Mouse (Mus musculus) ES-E14 (cell line): ENCODE results near the gene Actr3b. TPM values are rescaled to one million over a fixed set of nuclear protein-coding genes. Genes with fewer than 3 reads are reported as not detected.
"Not testable (repeated sequence)": the region's sequence is repeated elsewhere in the genome, so short reads cannot be mapped to it uniquely, and the experiment has no call there.

Experiments used
- DNase-seq: peaks from one replicate; pipeline ENCODE4 v3.0.0-alpha.2; 2013; ENCODE audit warnings: low read depth, low spot score
- H3K27ac ChIP-seq: 2 replicates; pipeline ENCODE4 v1.5.1; 2012; ENCODE audit warnings: low read depth, mild to moderate bottlenecking, low read length, moderate library complexity, mixed read lengths; ENCODE audit not compliant: poor library complexity, insufficient read depth, severe bottlenecking
- H3K36me3 ChIP-seq: 2 replicates; pipeline ENCODE4 v1.6.1; 2012; ENCODE audit warnings: mild to moderate bottlenecking, low read length, moderate library complexity, mixed read lengths; ENCODE audit not compliant: control insufficient read depth, poor library complexity, insufficient read depth, severe bottlenecking
- H3K4me1 ChIP-seq, 2 experiments: fragments of 150-350 bp in 1 of 2; sonication (generic) in 1 of 2; 2 replicates each; pipeline ENCODE4 v1.6.1; 2012; ENCODE audit warnings: low read length in 2 of 2, mild to moderate bottlenecking in 1 of 2, mixed read lengths in 1 of 2; ENCODE audit not compliant: control insufficient read depth in 2 of 2, insufficient read depth in 2 of 2, poor library complexity in 1 of 2
- H3K4me3 ChIP-seq, 2 experiments: fragments of 150-350 bp in 1 of 2; sonication (generic) in 1 of 2; 2 replicates each; pipeline ENCODE4 v1.5.1; 2012; ENCODE audit warnings: low read length in 2 of 2, low read depth in 1 of 2, mild to moderate bottlenecking in 1 of 2, mixed read lengths in 1 of 2; ENCODE audit not compliant: insufficient read depth in 1 of 2, poor library complexity in 1 of 2, severe bottlenecking in 1 of 2
- H3K9ac ChIP-seq: 2 replicates; pipeline ENCODE4 v1.6.1; 2012; ENCODE audit warnings: low read depth, mild to moderate bottlenecking, low read length, mixed read lengths; ENCODE audit not compliant: poor library complexity, insufficient read depth, severe bottlenecking
- H3K9me3 ChIP-seq: fragments of 150-350 bp; sonication (generic); 2 replicates; pipeline ENCODE4 v1.6.1; 2012; ENCODE audit warnings: low read depth, mild to moderate bottlenecking, low read length; ENCODE audit not compliant: control insufficient read depth, insufficient read depth
- CHD2 ChIP-seq: IDR thresholded peaks from 2 replicates; pipeline ENCODE4 v1.6.1; 2014; ENCODE audit warnings: mild to moderate bottlenecking, low read depth, low read length, inconsistent platforms
- HCFC1 ChIP-seq: IDR thresholded peaks from 2 replicates; pipeline ENCODE4 v1.6.1; 2012; ENCODE audit warnings: low read length, inconsistent platforms, borderline replicate concordance; ENCODE audit not compliant: insufficient read depth
- MAFK ChIP-seq: IDR thresholded peaks from 2 replicates; pipeline ENCODE4 v1.6.1; 2014; ENCODE audit warnings: mild to moderate bottlenecking, low read depth, low read length, inconsistent platforms; ENCODE audit not compliant: insufficient read depth
- ZC3H11A ChIP-seq: IDR thresholded peaks from 2 replicates; pipeline ENCODE4 v1.6.1; 2012; ENCODE audit warnings: low read depth, mild to moderate bottlenecking, inconsistent platforms, low read length, borderline replicate concordance
- ZNF384 ChIP-seq: IDR thresholded peaks from 2 replicates; pipeline ENCODE4 v1.6.1; 2012; ENCODE audit warnings: low read depth, low read length, inconsistent platforms
- in situ Hi-C, 2 experiments: fragments of 600-800 bp; cut with MboI; formaldehyde crosslinking; loops; one replicate each; pipeline ENCODE4 v1.15.1; 2025; ENCODE audit warnings: low sequenced_read_pairs in 2 of 2, inconsistent platforms in 1 of 2; ENCODE audit not compliant: unreplicated experiment in 2 of 2
- total RNA-seq: library from RNA; depleted of rRNA; stranded (reverse); fragments of 300-350 nt; gene quantifications from 2 replicates; pipeline ENCODE4 v1.2.3, GENCODE M21; 2012

Gene Actr3b
- total RNA-seq, 1 experiment = 9.6 TPM

GRCm38 (mm10) chr5:25724134-25724675, 35.6 kb upstream of the Actr3b start:
- no peak overlapping the region for H3K4me3 ChIP-seq

GRCm38 (mm10) chr5:25734318-25734717, 25.5 kb upstream of the Actr3b start:
- TF ChIP-seq ZC3H11A (peak; percentile 93), ZNF384 (no peak), CHD2 (no peak)
- peak; percentile 9 for DNase-seq
- H3K9me3 ChIP-seq = no peaks in the 10 kb centered on the region
- no peaks in the 10 kb centered on the region for H3K4me1 ChIP-seq
- in situ Hi-C loops = no loop called here
- no peaks in the 10 kb centered on the region for H3K36me3 ChIP-seq
- no peak overlapping the region for H3K4me3 ChIP-seq
- no peak overlapping the region for H3K9ac ChIP-seq
- no peak overlapping the region for H3K27ac ChIP-seq

More at GRCm38 (mm10) chr5:25724134-25724675, 35.6 kb upstream of the Actr3b start:
- TF ChIP-seq MAFK (no peak), CHD2 (peak; percentile 88)
- no peak overlapping the region for H3K27ac ChIP-seq
- H3K9me3 ChIP-seq = no peaks in the 10 kb centered on the region
- in situ Hi-C loops = loop anchor here in 1 of 2 experiments (10.0 kb wide), 1 partner anchor 299 kb away; no protein-coding TSS in a partner anchor
- no peak overlapping the region for H3K9ac ChIP-seq
- peaks cover 0 to 1% of the 10 kb centered on the region in 2 experiments; a peak in 1 of 4 replicates for H3K4me1 ChIP-seq
- no peaks in the 10 kb centered on the region for H3K36me3 ChIP-seq
- DNase-seq = no peak

DNA sequence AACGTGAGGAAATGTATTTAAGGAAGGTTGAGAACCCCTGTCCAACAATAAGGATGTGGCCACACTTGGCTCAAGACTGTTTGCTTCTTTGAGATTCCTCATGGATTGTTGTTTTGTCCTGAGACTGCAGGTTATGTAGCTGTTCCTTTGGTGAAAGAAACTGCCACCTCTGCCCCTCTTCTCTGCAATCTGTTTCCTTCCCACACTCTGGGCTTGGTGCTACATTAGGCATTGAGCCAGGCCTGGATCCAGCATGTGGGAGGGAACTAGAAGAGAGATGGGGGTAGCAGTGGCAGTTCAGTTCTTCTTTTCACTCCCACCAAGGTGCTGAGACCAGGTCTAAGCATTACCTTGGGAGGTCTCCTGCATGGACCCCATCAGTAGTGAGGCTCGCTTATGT, 23.9 kb upstream of the Actr3b start:
- H3K4me3 ChIP-seq = no peak overlapping the region
- TF ChIP-seq MAFK (no peak), ZC3H11A (no peak)
- H3K4me1 ChIP-seq = no peaks in the 10 kb centered on the region
- DNase-seq = no peak
- no peak overlapping the region for H3K27ac ChIP-seq
- H3K36me3 ChIP-seq = no peaks in the 10 kb centered on the region
- no peaks in the 10 kb centered on the region for H3K9me3 ChIP-seq
- H3K9ac ChIP-seq = no peak overlapping the region
- in situ Hi-C loops = no loop called here

DNA sequence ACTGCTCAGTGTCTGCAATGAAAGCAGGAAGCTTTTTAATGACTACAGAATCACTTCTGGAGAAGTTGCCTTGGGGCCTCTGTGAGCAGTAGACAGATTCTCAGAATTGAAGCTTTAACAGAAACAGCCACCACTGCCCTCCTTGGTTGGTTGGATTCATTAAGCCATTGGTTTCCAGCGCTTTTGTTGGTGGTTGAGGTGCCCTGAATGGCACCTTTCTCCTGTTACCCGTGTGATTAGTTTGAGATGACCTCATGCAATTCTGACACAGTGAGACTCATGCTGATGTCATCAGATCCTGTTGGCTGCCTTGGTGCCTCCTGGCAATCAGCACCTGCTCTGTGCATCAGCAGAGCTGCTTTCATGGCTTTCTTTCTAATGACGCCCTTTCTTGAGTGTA, 21.3 kb upstream of the Actr3b start:
- no peaks in the 10 kb centered on the region for H3K9me3 ChIP-seq
- H3K36me3 ChIP-seq = no peaks in the 10 kb centered on the region
- in situ Hi-C loops = no loop called here
- no peaks in the 10 kb centered on the region for H3K4me1 ChIP-seq
- no peak overlapping the region for H3K27ac ChIP-seq
- no peak overlapping the region for H3K9ac ChIP-seq
- H3K4me3 ChIP-seq = no peak overlapping the region
- no peak for DNase-seq
- no peak for TF ChIP-seq ZC3H11A
- TF ChIP-seq CHD2 = no peak
- TF ChIP-seq HCFC1 = no peak
- no peak for TF ChIP-seq ZNF384
- no peak for TF ChIP-seq MAFK

GRCm38 (mm10) chr5:25738902-25739301, 20.9 kb upstream of the Actr3b start:
- H3K9me3 ChIP-seq, H3K27ac ChIP-seq, H3K9ac ChIP-seq, H3K4me1 ChIP-seq, DNase-seq, H3K4me3 ChIP-seq, H3K36me3 ChIP-seq, in situ Hi-C loops: not testable (repeated sequence)
